Mouse (Mus musculus) cortical plate, adult 2 months (tissue): ENCODE results near the gene Mosmo. TPM values are rescaled to one million over a fixed set of nuclear protein-coding genes. Genes with fewer than 3 reads are reported as not detected.

Source experiments
- H3K27ac ChIP-seq: fragments of 200-500 bp; 2 replicates; pipeline ENCODE4 v1.5.1; 2012; ENCODE audit warnings: low read length, control low read depth, inconsistent platforms; ENCODE audit not compliant: insufficient read depth
- H3K4me1 ChIP-seq: fragments of 200-500 bp; 2 replicates; pipeline ENCODE4 v1.6.1; 2011; ENCODE audit warnings: low read length; ENCODE audit not compliant: control insufficient read depth, insufficient read depth
- H3K4me3 ChIP-seq: fragments of 200-500 bp; 2 replicates; pipeline ENCODE4 v1.5.1; 2011; ENCODE audit warnings: mild to moderate bottlenecking, low read length, control low read depth; ENCODE audit not compliant: insufficient read depth
- CTCF ChIP-seq: fragments of 200-500 bp; IDR thresholded peaks from 2 replicates; pipeline ENCODE4 v1.5.1; 2011; ENCODE audit warnings: mild to moderate bottlenecking, control low read depth, low read length; ENCODE audit not compliant: insufficient read depth; ENCODE audit errors: extremely low read depth
- POLR2A ChIP-seq: fragments of 200-500 bp; IDR thresholded peaks from 2 replicates; pipeline ENCODE4 v1.6.1; 2011; ENCODE audit warnings: mild to moderate bottlenecking, low read length, control low read depth; ENCODE audit not compliant: insufficient read depth; ENCODE audit errors: extremely low read depth
- polyA plus RNA-seq: library from polyadenylated mRNA; depleted of rRNA; stranded (reverse); fragments of >200 nt; gene quantifications from 2 replicates; pipeline ENCODE4 v1.2.3, GENCODE M21; 2012; rRNA removed

The Mosmo gene
- polyA plus RNA-seq = 37.0 and 38.8 TPM in 2 replicates

DNA sequence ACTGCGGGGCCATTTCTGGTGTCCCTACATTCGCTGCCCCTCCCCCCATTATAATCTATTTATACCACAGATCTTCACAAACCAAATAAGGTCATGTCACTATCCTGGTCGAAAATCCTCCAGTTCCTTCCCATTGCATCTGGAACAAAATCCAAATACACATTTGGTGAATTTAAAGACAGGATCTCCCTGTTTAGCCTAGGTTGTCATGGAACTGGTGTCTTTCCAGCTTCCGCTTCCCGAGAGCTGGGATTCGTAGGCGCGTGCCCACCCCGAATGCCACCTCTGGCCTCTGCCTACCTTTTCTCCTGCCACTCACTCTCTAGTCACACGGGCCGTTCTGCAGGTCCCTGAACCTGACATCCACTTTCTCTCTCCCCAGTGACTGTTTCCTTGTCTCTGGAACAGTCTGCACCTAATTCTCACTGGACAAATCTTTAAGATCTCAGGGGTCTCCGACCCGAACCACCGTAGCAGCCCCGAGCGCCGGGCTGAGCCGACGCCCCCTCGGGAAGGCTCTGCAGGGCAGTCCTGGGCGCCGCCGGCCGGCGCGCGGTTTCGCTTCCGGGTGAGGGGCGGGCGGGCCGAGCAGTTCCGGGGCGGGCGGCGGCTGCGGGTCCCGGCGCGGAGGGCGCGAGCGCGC, at the start of gene Mosmo:
TSS of gene Mosmo (plus strand) at position 618 of the 643 bp plus-strand sequence.
- TF ChIP-seq POLR2A (0 out of 2 replicates have a peak, but pooled peaks have one; percentile 24), CTCF (no peak)
- H3K4me3 ChIP-seq = peak within 1 kb of the TSS; percentile 66
- peak within 1 kb of the TSS; percentile 7 for H3K27ac ChIP-seq
- H3K4me1 ChIP-seq = peaks cover 2% of the 10 kb centered on the region; the same call in 1 of the 2 replicates

- 0 out of 2 replicates have a peak, but pooled peaks cover 1% of the 10 kb centered on the region for H3K4me1 ChIP-seq
- TF ChIP-seq CTCF (peak; percentile 70), POLR2A (no peak)
- H3K27ac ChIP-seq = no peak overlapping the region
- no peak overlapping the region for H3K4me3 ChIP-seq
Measured at GRCm38 (mm10) chr7:120632518-120632917, 44.9 kb upstream of the Mosmo start.

GRCm38 (mm10) chr7:120634301-120634700, 43.1 kb upstream of the Mosmo start:
- Histone ChIP-seq H3K4me1 (0 out of 2 replicates have a peak, but pooled peaks cover 1% of the 10 kb centered on the region), H3K4me3 (peak overlapping the region; percentile 85), H3K27ac (no peak overlapping the region)
- TF ChIP-seq CTCF (no peak), POLR2A (no peak)

GRCm38 (mm10) chr7:120634711-120635361, 42.6 kb upstream of the Mosmo start, which contains the start of gene Uqcrc2:
Gene Uqcrc2 (plus strand): TSS chr7:120635176.
- Histone ChIP-seq H3K4me1 (0 out of 2 replicates have a peak, but pooled peaks cover 1% of the 10 kb centered on the region), H3K4me3 (peak within 1 kb of the TSS; percentile 85), H3K27ac (peak within 1 kb of the TSS; percentile 75)
- TF ChIP-seq CTCF = no peak
- TF ChIP-seq POLR2A = peak; percentile 84

DNA sequence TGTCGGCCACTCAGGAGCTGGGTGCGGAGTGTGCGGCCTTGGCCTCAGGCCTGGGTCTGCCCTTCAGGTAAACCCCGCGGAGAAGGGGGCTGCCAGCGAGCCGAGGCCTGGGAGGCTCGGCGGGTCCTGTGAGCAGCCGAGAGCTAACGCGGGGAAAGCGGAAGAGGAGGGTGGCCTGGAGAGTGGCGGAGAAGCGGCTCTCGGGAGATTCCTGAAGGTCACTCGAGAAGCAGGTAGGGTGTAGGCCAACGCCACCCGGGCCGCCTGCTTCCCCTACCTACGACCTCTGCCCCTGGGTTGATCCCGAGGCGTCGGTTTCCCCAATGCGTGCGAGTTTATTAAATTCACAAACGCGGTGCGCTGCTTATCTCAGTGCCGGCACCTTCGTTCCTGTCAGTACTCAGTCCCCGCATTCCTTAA, 42.0 kb upstream of the Mosmo start:
- Histone ChIP-seq H3K4me1 (0 out of 2 replicates have a peak, but pooled peaks cover 1% of the 10 kb centered on the region), H3K4me3 (peak overlapping the region; percentile 85), H3K27ac (peak overlapping the region; percentile 75)
- no peak for TF ChIP-seq CTCF

GRCm38 (mm10) chr7:120635821-120636220, 41.6 kb upstream of the Mosmo start:
- TF ChIP-seq CTCF (no peak), POLR2A (no peak)
- 0 out of 2 replicates have a peak, but pooled peaks cover 1% of the 10 kb centered on the region for H3K4me1 ChIP-seq
- H3K4me3 ChIP-seq = peak overlapping the region; percentile 85
- H3K27ac ChIP-seq = peak overlapping the region; percentile 75; the same call in 1 of the 2 replicates

DNA sequence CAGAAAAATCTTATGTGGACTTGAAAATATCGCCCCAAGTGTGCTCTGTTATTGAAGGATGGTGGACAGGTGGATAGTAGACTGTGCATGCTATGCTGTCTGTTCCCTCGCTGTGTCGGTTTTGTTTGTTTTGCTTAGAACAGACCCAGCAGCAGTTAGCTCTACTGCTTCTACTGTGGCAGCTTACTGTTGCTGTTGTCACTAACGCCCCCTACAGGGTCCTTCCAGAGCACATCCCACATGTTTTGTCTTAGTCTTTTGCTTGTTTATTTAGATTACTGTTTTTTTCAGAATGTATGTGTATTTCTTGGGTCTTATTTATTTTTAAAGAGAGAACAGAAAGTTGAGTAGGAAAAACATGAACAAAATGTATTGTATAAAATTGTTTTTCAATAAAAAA, 34.2 kb upstream of the Mosmo start:
- Histone ChIP-seq H3K4me1 (no peaks in the 10 kb centered on the region; the same call in 1 of the 2 replicates), H3K4me3 (no peak overlapping the region), H3K27ac (no peak overlapping the region)
- TF ChIP-seq POLR2A = no peak
- no peak for TF ChIP-seq CTCF

GRCm38 (mm10) chr7:120647849-120648248, 29.6 kb upstream of the Mosmo start:
- Histone ChIP-seq H3K27ac (no peak overlapping the region), H3K4me3 (no peak overlapping the region), H3K4me1 (no peaks in the 10 kb centered on the region; the same call in 1 of the 2 replicates)
- TF ChIP-seq POLR2A = no peak
- no peak for TF ChIP-seq CTCF

DNA sequence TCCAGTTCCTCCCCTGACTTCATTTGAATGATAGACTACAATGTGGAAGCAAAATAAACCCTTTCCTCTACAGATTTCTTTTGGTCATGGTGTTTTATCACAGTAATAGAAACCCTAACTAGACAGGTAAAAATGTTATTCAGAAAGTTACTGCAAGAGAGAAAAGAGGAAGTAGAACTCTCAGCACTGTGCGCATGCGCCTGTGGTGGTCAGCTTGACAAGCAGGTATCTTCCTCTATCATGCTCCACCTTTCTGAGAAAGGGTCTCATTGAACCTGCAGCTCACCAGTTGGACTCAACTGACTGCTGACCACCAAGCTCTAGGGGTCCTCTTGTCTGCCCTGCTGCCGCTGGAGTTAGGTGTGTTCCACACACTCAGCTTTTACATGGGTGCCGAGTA, 15.3 kb upstream of the Mosmo start:
- TF ChIP-seq CTCF = no peak
- TF ChIP-seq POLR2A = no peak
- Histone ChIP-seq H3K4me1 (no peaks in the 10 kb centered on the region), H3K4me3 (no peak overlapping the region), H3K27ac (no peak overlapping the region)
